Comparison of ENCODE assay signal across 9 mouse cellular contexts in genomic region chr14:51738411-51739149, GRCm38 (mm10). TPM values are rescaled to one million over a fixed set of nuclear protein-coding genes. Genes with fewer than 3 reads are reported as not detected.
DNase-seq lines count a peak whose midpoint lies in the region; ATAC-seq and TF ChIP-seq lines count a peak whose summit lies in the region.
"Had no signal": no experiment of that assay in that cellular context is flagged by ENCODE, and none has a peak within 500 bp of the region (broad histone marks: within the 10 kb centered on the region; RNA-seq: fewer than 3 reads in every experiment).

No protein-coding gene starts in this region.

- H3K4me2 ChIP-seq in heart, embryonic 15.5 days = peak overlapping the region; percentile 78
- H3K4me2 ChIP-seq in hindbrain, embryonic 16.5 days (ENCODE audit: low read length) = peak overlapping the region; percentile 62
- H3K4me2 ChIP-seq in midbrain, embryonic 13.5 days (replicated peaks) = peak overlapping the region; percentile 51

- no peak for TF ChIP-seq POLR2A in cortical plate, adult 2 months (IDR thresholded peaks at IDR 0.05; ENCODE audit: extremely low read depth, insufficient read depth, low read length)

- 5% methylated on average over 29 of the region's 29 CpGs for WGBS in heart, embryonic 15.5 days
- 1% methylated on average over 29 of the region's 29 CpGs for WGBS in hindbrain, embryonic 16.5 days
- WGBS in midbrain, embryonic 13.5 days = 3% methylated on average over 29 of the region's 29 CpGs

- no peaks in the 10 kb centered on the region for H3K9me3 ChIP-seq in heart, embryonic 15.5 days (replicated peaks)
- H3K9me3 ChIP-seq in hindbrain, embryonic 16.5 days (ENCODE audit: control insufficient read depth, low read length) = no peaks in the 10 kb centered on the region
- H3K9me3 ChIP-seq in midbrain, embryonic 13.5 days = no peaks in the 10 kb centered on the region

- no peak for TF ChIP-seq CTCF in cortical plate, adult 2 months (IDR thresholded peaks at IDR 0.05; ENCODE audit: extremely low read depth, insufficient read depth, low read length)

- no peak overlapping the region for H3K9ac ChIP-seq in heart, embryonic 15.5 days
- 0 out of 2 replicates have a peak overlapping the region, but pooled peaks have one; percentile 23 for H3K9ac ChIP-seq in hindbrain, embryonic 16.5 days (ENCODE audit: low read depth, low read length)
- no peak overlapping the region for H3K9ac ChIP-seq in midbrain, embryonic 13.5 days (replicated peaks)

- peaks cover 20% of the 10 kb centered on the region for H3K4me1 ChIP-seq in heart, embryonic 15.5 days (replicated peaks)
- H3K4me1 ChIP-seq in cortical plate, adult 2 months (ENCODE audit: control insufficient read depth, insufficient read depth, low read length) = no peaks in the 10 kb centered on the region
- peaks cover 19% of the 10 kb centered on the region for H3K4me1 ChIP-seq in hindbrain, embryonic 16.5 days (ENCODE audit: control insufficient read depth, insufficient read depth, low read depth, low read length)
- peaks cover 22% of the 10 kb centered on the region for H3K4me1 ChIP-seq in midbrain, embryonic 13.5 days (replicated peaks)

- no peak for DNase-seq in heart, adult 9 months (ENCODE audit: low spot score in 2 of 2)
- no peak for DNase-seq in thymus, postnatal 25 days
- no peak for DNase-seq in spleen, postnatal 10 days (ENCODE audit: low spot score in 2 of 2)
- no peak for DNase-seq in adrenal gland, postnatal 25 days

- no peak for ATAC-seq in heart, embryonic 15.5 days (replicated peaks; ENCODE audit: insufficient number of reproducible peaks, insufficient read depth, low FRiP score, low read depth)
- ATAC-seq in hindbrain, embryonic 16.5 days = no peak
- ATAC-seq in midbrain, embryonic 13.5 days = no peak

- H3K27me3 ChIP-seq in heart, embryonic 15.5 days = peaks cover 50% of the 10 kb centered on the region
- peaks cover 37% of the 10 kb centered on the region for H3K27me3 ChIP-seq in hindbrain, embryonic 16.5 days (replicated peaks; ENCODE audit: control insufficient read depth, insufficient read depth, low read length)
- H3K27me3 ChIP-seq in midbrain, embryonic 13.5 days = peaks cover 53% of the 10 kb centered on the region
- H3K27me3 ChIP-seq: CH12.LX had no signal

- no peaks in the 10 kb centered on the region for H3K36me3 ChIP-seq in heart, embryonic 15.5 days
- no peaks in the 10 kb centered on the region for H3K36me3 ChIP-seq in hindbrain, embryonic 16.5 days (ENCODE audit: control insufficient read depth, insufficient read depth, low read length)
- H3K36me3 ChIP-seq in midbrain, embryonic 13.5 days = no peaks in the 10 kb centered on the region

- peak overlapping the region; percentile 30 for H3K4me3 ChIP-seq in heart, embryonic 15.5 days
- peak overlapping the region; percentile 3; the same call in 1 of the 2 replicates for H3K4me3 ChIP-seq in cortical plate, adult 2 months (ENCODE audit: insufficient read depth, low read length)
- peak overlapping the region; percentile 37 for H3K4me3 ChIP-seq in hindbrain, embryonic 16.5 days (ENCODE audit: low read length)
- H3K4me3 ChIP-seq in midbrain, embryonic 13.5 days (replicated peaks) = peak overlapping the region; percentile 26

- no peak overlapping the region for H3K27ac ChIP-seq in heart, embryonic 15.5 days
- no peak overlapping the region for H3K27ac ChIP-seq in cortical plate, adult 2 months (ENCODE audit: insufficient read depth, low read length)
- no peak overlapping the region for H3K27ac ChIP-seq in hindbrain, embryonic 16.5 days (ENCODE audit: low read depth, low read length)
- H3K27ac ChIP-seq in midbrain, embryonic 13.5 days = no peak overlapping the region

RNA-seq across cellular contexts. Expression of gene Gm5800, which starts 21.6 kb away (rescaled TPM):
- not detected in 2 replicates for polyA plus RNA-seq in heart, embryonic 15.5 days (2015; fragmentation: Nextera tagmentation; extraction: Ambion mirVana)
- polyA plus RNA-seq in cortical plate, adult 2 months (2012; rRNA removed) = not detected in 2 replicates
- polyA plus RNA-seq in hindbrain, embryonic 16.5 days (2015; fragmentation: Nextera tagmentation; extraction: Ambion mirVana) = not detected in 2 replicates
- polyA plus RNA-seq in midbrain, embryonic 13.5 days (2015; fragmentation: Nextera tagmentation; extraction: Ambion mirVana) = not detected in 2 replicates
- total RNA-seq in adrenal gland, postnatal 25 days (2021) = not detected in 2 replicates
- total RNA-seq: CH12.LX had no signal

RNA-seq across cellular contexts. Expression of gene Ang4, which starts 34.8 kb away (rescaled TPM):
- polyA plus RNA-seq in heart, embryonic 15.5 days (2015; fragmentation: Nextera tagmentation; extraction: Ambion mirVana) = not detected in 2 replicates
- polyA plus RNA-seq in cortical plate, adult 2 months (2012; rRNA removed) = not detected in 2 replicates
- polyA plus RNA-seq in hindbrain, embryonic 16.5 days (2015; fragmentation: Nextera tagmentation; extraction: Ambion mirVana) = not detected in 2 replicates
- not detected in 2 replicates for polyA plus RNA-seq in midbrain, embryonic 13.5 days (2015; fragmentation: Nextera tagmentation; extraction: Ambion mirVana)
- total RNA-seq in adrenal gland, postnatal 25 days (2021) = not detected in 2 replicates
- total RNA-seq: CH12.LX had no signal

RNA-seq across cellular contexts. Expression of gene Gm17079, which starts 43.3 kb away (rescaled TPM):
- not detected in 2 replicates for polyA plus RNA-seq in heart, embryonic 15.5 days (2015; fragmentation: Nextera tagmentation; extraction: Ambion mirVana)
- not detected in 2 replicates for polyA plus RNA-seq in cortical plate, adult 2 months (2012; rRNA removed)
- not detected in 2 replicates for polyA plus RNA-seq in hindbrain, embryonic 16.5 days (2015; fragmentation: Nextera tagmentation; extraction: Ambion mirVana)
- not detected in 2 replicates for polyA plus RNA-seq in midbrain, embryonic 13.5 days (2015; fragmentation: Nextera tagmentation; extraction: Ambion mirVana)
- total RNA-seq in adrenal gland, postnatal 25 days (2021) = not detected in 2 replicates
- total RNA-seq: CH12.LX had no signal
